Mouse (Mus musculus): ENCODE measurements at regions not wholly inside any gene's neighbourhood (a gene's known extent, or its start where the extent isn't known, plus 50 kb on each side); places are given as distances from the start of the nearest gene placed in this dataset.

- H3K4me1 ChIP-seq (ENCODE audit: control insufficient read depth, insufficient read depth, low read length) = no peaks in the 10 kb centered on the region
- TF ChIP-seq POLR2A (IDR thresholded peaks at IDR 0.05; ENCODE audit: borderline replicate concordance, extremely low read depth, low read depth, low read length) (no peak), CTCF (IDR thresholded peaks at IDR 0.05; ENCODE audit: insufficient read depth, low read length) (no peak)
- 68% methylated on average over 4 of the region's 4 CpGs for whole genome bisulfite sequencing
- no peak for DNase-seq
- H3K4me3 ChIP-seq (replicated peaks; ENCODE audit: extremely low read depth, low read depth, low read length) = no peak overlapping the region
Measured at GRCm38 (mm10) chr6:53233777-53234176, 53.3 kb upstream of the Creb5 start.

GRCm38 (mm10) chr6:53232616-53233015 is 54.5 kb upstream of the Creb5 start:
- Histone ChIP-seq H3K4me1 (ENCODE audit: control insufficient read depth, insufficient read depth, low read length) (no peaks in the 10 kb centered on the region), H3K4me3 (replicated peaks; ENCODE audit: extremely low read depth, low read depth, low read length) (no peak overlapping the region)
- DNase-seq = no peak
- 46% methylated on average over 5 of the region's 5 CpGs for WGBS
- TF ChIP-seq CTCF (IDR thresholded peaks at IDR 0.05; ENCODE audit: insufficient read depth, low read length) (no peak), POLR2A (IDR thresholded peaks at IDR 0.05; ENCODE audit: borderline replicate concordance, extremely low read depth, low read depth, low read length) (no peak)

- H3K4me3 ChIP-seq (replicated peaks; ENCODE audit: extremely low read depth, low read depth, low read length) = no peak overlapping the region
- TF ChIP-seq CTCF (IDR thresholded peaks at IDR 0.05; ENCODE audit: insufficient read depth, low read length) = no peak
- no peak for TF ChIP-seq POLR2A (IDR thresholded peaks at IDR 0.05; ENCODE audit: borderline replicate concordance, extremely low read depth, low read depth, low read length)
- DNase-seq = no peak
- 58% methylated on average over 6 of the region's 6 CpGs for WGBS
- H3K4me1 ChIP-seq (ENCODE audit: control insufficient read depth, insufficient read depth, low read length) = no peaks in the 10 kb centered on the region
Measured at GRCm38 (mm10) chr6:53229350-53229749, 57.7 kb upstream of the Creb5 start.

GRCm38 (mm10) chr6:53222104-53222503 is 65.0 kb upstream of the Creb5 start:
- 69% methylated on average over 8 of the region's 8 CpGs for WGBS
- DNase-seq = no peak
- Histone ChIP-seq H3K4me1 (ENCODE audit: control insufficient read depth, insufficient read depth, low read length) (no peaks in the 10 kb centered on the region), H3K4me3 (replicated peaks; ENCODE audit: extremely low read depth, low read depth, low read length) (no peak overlapping the region)
- TF ChIP-seq POLR2A (IDR thresholded peaks at IDR 0.05; ENCODE audit: borderline replicate concordance, extremely low read depth, low read depth, low read length) = no peak
- no peak for TF ChIP-seq CTCF (IDR thresholded peaks at IDR 0.05; ENCODE audit: insufficient read depth, low read length)

GRCm38 (mm10) chr6:53221668-53222005 is 65.4 kb upstream of the Creb5 start:
- WGBS = 89% methylated on average over 4 of the region's 4 CpGs
- Histone ChIP-seq H3K4me3 (replicated peaks; ENCODE audit: extremely low read depth, low read depth, low read length) (no peak overlapping the region), H3K4me1 (ENCODE audit: control insufficient read depth, insufficient read depth, low read length) (no peaks in the 10 kb centered on the region)
- TF ChIP-seq POLR2A (IDR thresholded peaks at IDR 0.05; ENCODE audit: borderline replicate concordance, extremely low read depth, low read depth, low read length) (no peak), CTCF (IDR thresholded peaks at IDR 0.05; ENCODE audit: insufficient read depth, low read length) (no peak)
- DNase-seq = no peak

- Histone ChIP-seq H3K4me3 (replicated peaks; ENCODE audit: extremely low read depth, low read depth, low read length) (no peak overlapping the region), H3K4me1 (ENCODE audit: control insufficient read depth, insufficient read depth, low read length) (no peaks in the 10 kb centered on the region)
- no peak for TF ChIP-seq POLR2A (IDR thresholded peaks at IDR 0.05; ENCODE audit: borderline replicate concordance, extremely low read depth, low read depth, low read length)
- TF ChIP-seq CTCF (IDR thresholded peaks at IDR 0.05; ENCODE audit: insufficient read depth, low read length) = no peak
- WGBS = 87% methylated on average over 18 of the region's 18 CpGs
- DNase-seq = no peak
Measured at GRCm38 (mm10) chr6:53220784-53221667, 66.0 kb upstream of the Creb5 start.

- Histone ChIP-seq H3K4me1 (ENCODE audit: control insufficient read depth, insufficient read depth, low read length) (no peaks in the 10 kb centered on the region), H3K4me3 (replicated peaks; ENCODE audit: extremely low read depth, low read depth, low read length) (no peak overlapping the region)
- 68% methylated on average over 10 of the region's 10 CpGs for WGBS
- DNase-seq = no peak
- no peak for TF ChIP-seq CTCF (IDR thresholded peaks at IDR 0.05; ENCODE audit: insufficient read depth, low read length)
Measured at GRCm38 (mm10) chr6:53218871-53219286, 68.2 kb upstream of the Creb5 start.

GRCm38 (mm10) chr6:53217234-53218015 is 69.6 kb upstream of the Creb5 start:
- Histone ChIP-seq H3K4me1 (ENCODE audit: control insufficient read depth, insufficient read depth, low read length) (no peaks in the 10 kb centered on the region), H3K4me3 (replicated peaks; ENCODE audit: extremely low read depth, low read depth, low read length) (no peak overlapping the region)
- peak; percentile 49 for DNase-seq
- no peak for TF ChIP-seq POLR2A (IDR thresholded peaks at IDR 0.05; ENCODE audit: borderline replicate concordance, extremely low read depth, low read depth, low read length)
- peak; percentile 61 for TF ChIP-seq CTCF (IDR thresholded peaks at IDR 0.05; ENCODE audit: insufficient read depth, low read length)
- WGBS = 51% methylated on average over 10 of the region's 10 CpGs

- TF ChIP-seq POLR2A (IDR thresholded peaks at IDR 0.05; ENCODE audit: borderline replicate concordance, extremely low read depth, low read depth, low read length) = no peak
- no peak for TF ChIP-seq CTCF (IDR thresholded peaks at IDR 0.05; ENCODE audit: insufficient read depth, low read length)
Measured at GRCm38 (mm10) chr6:53216715-53217114, 70.4 kb upstream of the Creb5 start.

More at GRCm38 (mm10) chr6:53216715-53217114, 70.4 kb upstream of the Creb5 start:
- no peak overlapping the region for H3K4me3 ChIP-seq (replicated peaks; ENCODE audit: extremely low read depth, low read depth, low read length)
- no peak for DNase-seq
- H3K4me1 ChIP-seq (ENCODE audit: control insufficient read depth, insufficient read depth, low read length) = peaks cover 4% of the 10 kb centered on the region; the same call in 1 of the 2 replicates
- WGBS = 70% methylated on average over 2 of the region's 2 CpGs
